Mouse (Mus musculus) cerebellum, adult 9-11 months (tissue): Measurements from ENCODE around the gene Hoxc9.

Experiments used
- DNase-seq: peaks from one replicate; pipeline ENCODE4 v3.0.0; 2022

Gene Hoxc9

DNA sequence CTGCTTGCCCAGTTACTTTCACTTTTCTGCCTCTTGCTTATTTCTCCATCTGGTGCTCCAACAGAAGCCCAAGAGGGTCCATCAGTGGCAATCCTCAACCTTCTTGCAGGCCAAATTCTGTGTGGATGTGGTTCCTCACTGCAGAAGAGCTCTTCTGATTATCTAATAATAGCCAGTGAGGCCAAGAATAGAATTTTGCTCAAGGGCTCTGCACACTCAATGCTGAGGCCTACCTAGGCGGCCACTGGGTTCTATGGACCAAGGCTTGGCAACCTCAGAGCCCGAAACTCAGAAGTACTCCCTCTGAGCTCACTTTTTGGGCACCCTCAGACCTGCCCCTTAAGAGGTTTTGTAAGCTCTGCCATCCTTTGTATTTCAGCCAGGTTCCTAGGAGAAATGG lies 25.1 kb downstream of the Hoxc9 start:
- no peak for DNase-seq

DNA sequence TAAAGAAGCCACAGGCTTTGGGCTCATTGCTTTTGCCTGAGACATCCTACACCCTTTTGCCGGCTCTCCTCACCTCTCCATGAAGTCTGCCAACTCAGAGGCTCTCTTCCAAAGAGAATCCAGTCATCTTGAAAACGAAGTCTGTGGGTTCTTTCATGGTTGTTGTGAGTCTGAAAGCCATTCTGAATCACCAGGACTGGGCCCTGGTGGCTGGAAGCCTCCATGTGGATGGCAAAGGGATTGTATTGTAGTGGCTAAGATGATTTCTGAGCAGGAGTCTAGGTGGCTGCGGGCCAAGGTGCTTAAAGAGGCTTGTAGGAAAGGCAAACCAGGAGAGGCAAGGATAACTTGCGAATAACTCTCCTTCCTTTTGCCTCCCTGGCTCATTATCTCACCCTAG lies 25.9 kb downstream of the Hoxc9 start:
- no peak for DNase-seq

DNA sequence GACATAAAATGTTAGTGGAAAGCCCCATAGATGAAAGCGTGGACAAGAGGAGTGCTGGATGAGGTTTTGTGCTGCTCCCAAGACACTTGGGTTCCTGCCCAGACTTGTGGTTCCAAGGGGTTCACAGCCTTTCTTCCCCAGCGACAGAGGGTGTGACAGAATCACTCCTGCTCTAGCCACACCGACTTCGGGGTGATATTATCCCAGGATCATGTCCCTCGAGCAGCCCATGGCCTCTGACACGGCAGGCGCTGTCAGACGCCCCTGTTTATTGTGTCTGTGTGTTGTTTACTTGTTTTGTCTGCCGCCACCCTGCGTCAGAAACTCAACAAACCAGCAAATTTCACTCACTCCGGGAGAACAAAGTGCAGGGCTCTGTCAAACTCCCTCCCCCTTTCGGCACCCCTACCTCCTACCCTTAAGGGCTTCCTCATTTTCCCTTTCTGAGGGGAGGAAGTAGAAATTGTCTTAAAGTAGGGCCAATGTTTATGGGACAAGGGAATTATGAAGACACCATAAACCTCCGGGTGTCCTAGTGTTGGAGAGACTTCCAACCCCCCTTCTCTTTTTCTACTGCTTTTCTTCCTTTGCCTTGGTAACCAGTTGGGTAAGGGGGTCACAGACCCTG lies 26.7 kb downstream of the Hoxc9 start:
- DNase-seq: no peak

DNA sequence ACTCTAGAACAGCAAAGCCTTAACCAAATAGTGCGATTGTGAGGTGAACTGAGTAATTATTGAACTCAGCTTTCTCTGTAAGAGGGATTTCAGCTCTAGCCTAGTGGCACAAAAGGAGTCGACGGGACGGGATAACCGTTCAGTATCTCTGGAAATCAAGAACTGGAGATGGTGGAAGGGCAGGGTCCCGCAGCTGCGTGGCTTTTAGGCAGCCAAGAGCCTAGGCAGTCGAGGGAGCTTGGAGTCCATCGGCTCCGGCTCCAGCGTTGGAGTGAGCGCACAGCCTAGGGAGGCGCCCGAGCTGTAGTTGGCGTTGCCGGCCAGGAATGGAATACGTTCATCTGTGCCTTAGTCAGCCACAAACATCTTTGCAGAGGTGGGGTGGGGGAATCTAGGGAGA lies 29.1 kb downstream of the Hoxc9 start:
- DNase-seq: no peak

DNA sequence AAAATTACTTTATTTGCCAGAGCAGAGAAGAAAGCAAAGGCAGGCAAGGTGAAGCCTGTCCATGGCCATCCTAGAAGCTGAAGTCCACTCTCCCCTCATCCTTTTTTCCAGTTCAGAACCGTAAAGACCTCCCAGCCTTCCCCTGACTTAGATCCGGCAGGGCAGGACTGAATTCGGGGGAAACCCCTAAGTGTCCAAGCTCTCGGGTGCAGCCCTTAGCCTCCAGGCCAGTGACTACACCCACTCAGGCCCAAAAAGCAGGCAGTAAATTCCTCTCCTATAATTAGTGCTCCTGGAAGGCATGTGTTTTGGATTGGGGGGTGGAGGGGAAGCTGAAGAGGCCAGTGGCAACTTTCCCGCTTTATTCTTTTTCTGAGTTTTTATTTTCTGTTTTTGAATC lies 29.6 kb downstream of the Hoxc9 start:
- DNase-seq: no peak

DNA sequence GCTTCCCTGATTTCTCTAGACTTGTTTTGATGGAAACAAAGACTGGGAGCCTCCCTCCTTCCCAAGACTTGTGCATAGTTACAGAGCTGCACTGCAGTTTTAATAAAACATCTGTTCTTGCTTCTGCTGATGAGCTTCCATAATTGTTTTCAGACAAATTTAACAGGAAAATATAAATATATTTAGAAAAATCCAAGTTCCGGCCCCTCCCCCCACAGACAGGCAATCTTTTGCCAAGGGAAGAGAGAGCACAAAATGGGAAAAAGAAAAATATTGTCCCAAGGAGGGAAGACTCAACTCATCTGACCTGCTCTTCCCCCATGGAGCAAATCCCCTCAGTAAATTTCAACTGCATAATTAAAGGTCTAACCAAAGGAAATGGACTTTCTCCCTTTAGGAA lies 30.1 kb downstream of the Hoxc9 start:
- no peak for DNase-seq

DNA sequence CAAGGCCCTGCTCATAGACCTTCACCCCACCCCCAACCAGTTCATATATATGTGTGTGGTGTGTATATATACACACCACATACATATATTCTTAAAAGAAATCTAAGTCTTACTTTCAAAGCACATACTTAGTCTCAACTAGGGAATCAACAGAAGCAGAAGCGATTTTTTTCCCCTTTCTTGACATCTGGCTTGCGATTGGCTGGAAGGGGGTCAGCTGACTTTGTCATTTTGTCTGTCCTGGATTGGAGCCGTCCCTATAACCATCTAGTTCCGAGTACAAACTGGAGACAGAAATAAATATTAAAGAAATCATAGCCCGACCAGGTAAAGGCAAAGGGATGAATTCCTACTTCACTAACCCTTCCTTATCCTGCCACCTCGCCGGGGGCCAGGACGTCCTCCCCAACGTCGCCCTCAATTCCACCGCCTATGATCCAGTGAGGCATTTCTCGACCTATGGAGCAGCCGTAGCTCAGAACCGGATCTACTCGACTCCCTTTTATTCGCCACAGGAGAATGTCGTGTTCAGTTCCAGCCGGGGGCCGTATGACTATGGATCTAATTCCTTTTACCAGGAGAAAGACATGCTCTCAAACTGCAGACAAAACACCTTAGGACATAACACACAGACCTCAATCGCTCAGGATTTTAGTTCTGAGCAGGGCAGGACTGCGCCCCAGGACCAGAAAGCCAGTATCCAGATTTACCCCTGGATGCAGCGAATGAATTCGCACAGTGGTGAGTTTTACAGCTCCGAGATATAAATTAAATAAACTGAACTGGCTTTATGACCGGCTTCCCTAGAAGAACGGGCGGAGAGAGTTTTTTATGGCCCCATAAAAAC lies 33.2 kb downstream of the Hoxc9 start:
- DNase-seq: no peak

DNA sequence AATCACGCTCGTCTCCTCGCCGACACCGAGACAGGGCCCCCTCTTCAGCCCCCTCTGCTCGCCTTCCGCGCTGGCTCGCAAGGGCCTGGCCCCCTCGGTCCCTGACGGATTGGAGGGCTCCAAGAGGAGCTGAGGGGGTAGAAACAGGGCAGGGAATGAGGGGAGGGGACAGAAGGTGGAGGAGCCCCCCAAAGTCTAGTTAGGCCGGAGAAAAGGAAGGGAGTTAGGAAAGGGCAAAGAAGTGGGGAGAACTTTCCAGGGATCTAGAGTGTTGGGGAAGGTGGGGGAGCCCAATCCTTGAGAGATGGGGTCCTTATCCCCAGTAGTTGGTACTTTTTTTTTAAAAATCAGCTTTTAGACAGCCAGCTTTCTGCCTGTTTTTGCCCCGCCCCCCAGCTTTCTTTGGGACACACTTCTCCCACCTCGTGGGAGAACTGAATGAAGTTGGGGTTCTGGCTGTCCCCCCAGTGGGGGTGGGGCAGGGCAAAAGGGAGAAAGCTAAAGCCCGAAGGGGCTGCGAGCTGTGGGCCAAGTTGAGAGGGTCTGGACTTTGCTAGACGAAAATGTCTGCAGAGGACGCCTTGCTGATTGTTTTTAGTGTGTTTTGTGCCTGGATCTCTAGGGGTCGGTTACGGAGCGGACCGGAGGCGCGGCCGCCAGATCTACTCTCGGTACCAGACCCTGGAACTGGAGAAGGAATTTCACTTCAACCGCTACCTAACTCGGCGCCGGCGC lies 34.0 kb downstream of the Hoxc9 start:
- DNase-seq: no peak

DNA sequence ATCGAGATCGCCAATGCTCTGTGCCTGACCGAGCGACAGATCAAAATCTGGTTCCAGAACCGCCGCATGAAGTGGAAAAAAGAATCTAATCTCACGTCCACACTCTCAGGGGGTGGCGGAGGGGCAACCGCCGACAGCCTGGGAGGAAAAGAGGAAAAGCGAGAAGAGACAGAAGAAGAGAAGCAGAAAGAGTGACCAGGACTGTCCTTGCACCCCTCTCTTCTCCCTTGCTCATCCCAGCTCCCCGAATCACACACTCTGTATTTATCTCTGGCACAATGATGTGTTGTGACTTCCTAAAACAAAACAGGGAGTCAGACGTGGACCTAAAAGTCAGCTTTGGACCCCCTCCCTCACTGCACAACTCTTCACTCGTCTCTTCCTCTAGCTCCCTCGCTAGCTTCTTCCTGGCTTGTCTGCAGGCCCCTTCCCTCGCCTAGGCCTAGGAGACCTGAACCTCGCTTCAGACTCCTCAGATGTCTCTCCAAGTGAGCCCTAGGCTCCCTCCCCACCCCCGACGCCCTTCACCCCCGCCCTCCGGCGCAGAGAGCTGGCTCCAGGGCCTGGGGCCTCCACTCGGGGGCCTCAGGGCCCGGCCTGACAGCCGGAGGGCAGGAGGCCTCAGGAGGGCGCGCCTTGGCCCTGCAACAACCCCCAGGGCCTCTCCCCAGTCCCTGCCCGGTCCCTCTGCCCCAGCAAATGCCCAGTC lies 34.8 kb downstream of the Hoxc9 start:
- DNase-seq: no peak

DNA sequence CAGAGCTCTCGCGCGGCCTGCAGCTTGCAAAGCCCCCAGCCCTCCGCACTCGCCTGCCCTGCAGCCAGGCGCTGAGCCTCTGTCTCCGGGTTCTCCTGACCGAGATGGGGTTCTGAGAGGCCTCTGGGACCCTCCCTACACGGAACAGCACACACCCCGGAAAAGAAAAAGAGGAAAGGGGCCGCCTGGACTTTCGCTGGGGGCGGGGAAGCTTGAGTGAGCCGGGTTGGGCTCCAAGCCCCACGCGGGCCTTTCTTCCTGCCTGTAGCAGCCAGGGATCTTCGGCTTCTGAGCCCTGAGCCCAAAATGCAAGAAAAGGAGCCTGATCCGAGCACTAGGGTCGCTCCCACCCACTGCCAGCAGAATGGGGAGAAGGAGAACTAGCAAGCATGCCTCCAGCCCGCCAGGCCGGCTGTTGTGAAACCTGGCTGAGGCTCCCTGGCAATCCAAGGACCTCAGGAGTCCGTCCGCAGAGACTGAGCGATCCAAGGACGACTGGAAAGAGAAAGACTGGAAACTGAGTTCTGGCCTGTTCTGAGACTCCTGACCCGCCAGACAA lies 35.8 kb downstream of the Hoxc9 start:
- DNase-seq: no peak

DNA sequence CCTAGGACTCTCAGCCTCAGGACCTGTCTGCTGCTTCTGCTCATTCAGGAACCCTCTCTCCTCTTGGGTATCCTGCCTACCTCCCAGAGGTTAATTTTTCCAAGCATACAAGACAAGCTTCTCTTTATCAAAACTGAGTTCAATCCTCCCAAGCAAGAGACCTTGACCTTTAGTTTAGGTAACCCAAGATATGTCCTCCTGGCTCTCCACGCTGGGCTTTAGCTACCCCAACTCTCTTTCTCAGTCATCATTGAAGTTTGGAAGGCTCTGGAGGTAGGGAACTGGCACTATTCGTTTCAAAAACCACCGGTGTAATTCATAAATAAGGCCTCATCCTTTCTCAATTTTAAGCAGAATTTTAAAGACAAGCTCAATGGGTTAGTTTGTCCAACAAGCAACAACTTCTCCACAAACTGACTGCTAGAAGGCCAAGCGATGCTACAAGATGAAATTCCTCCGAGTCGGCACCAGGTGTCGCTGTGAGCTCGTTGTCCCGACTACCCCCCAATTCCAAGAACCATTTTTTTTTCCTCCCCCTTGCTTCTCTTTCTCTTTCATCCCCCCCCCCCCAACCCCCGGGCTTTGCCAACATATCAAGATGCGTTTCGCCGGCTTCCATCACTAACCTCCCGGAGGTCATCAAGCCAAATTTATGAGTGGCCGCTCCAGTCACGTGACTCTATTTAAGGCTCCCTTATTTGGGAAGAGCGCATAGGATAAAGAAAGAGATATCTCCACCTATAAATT lies 37.2 kb downstream of the Hoxc9 start:
- DNase-seq: no peak

DNA sequence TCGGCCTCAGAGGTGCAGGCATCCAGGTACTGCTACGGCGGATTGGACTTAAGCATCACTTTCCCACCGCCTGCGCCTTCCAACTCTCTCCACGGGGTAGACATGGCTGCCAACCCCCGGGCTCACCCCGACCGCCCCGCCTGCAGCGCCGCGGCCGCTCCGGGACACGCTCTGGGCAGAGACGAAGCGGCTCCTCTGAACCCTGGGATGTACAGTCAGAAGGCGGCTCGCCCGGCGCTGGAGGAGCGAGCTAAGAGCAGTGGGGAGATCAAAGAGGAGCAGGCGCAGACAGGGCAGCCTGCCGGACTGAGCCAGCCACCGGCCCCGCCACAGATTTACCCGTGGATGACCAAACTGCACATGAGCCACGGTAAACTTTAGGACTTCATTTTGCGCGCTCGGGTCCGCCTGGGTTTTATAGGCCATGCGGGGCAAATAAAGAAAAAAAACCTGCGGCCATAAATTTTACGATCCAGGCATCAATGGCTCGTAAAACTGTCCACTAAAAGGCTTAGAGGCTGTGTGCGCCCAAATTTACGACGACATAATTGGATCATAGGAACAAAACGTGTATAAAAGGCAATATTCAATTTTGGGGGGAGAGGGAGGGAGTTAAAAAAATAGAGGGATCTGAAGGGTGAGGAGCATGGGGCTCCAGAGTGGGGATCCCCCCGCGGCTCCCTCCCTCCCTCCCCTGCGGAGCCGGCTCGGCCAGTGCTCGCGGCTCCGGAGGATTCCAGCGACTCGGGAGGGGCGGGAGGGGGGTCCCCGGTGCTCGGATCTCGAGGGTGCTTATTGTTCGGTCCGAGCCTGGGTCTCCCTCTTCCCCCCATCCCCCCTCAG lies 38.1 kb downstream of the Hoxc9 start:
- no peak for DNase-seq

DNA sequence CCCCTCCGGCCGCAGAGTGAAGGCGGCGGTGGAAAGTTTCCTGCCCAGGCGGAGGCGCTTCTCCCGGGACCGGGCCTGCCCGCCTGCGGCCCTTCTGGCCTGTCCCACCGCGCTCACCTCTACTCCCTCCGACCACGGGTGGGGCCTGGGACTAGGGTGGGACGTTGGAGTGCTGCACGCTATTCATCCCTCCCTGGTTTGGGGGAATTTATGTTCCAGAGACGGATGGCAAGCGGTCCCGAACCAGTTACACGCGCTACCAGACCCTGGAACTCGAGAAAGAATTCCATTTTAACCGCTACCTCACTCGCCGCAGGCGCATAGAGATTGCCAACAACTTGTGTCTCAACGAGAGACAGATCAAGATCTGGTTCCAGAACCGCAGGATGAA lies 38.8 kb downstream of the Hoxc9 start:
- no peak for DNase-seq

DNA sequence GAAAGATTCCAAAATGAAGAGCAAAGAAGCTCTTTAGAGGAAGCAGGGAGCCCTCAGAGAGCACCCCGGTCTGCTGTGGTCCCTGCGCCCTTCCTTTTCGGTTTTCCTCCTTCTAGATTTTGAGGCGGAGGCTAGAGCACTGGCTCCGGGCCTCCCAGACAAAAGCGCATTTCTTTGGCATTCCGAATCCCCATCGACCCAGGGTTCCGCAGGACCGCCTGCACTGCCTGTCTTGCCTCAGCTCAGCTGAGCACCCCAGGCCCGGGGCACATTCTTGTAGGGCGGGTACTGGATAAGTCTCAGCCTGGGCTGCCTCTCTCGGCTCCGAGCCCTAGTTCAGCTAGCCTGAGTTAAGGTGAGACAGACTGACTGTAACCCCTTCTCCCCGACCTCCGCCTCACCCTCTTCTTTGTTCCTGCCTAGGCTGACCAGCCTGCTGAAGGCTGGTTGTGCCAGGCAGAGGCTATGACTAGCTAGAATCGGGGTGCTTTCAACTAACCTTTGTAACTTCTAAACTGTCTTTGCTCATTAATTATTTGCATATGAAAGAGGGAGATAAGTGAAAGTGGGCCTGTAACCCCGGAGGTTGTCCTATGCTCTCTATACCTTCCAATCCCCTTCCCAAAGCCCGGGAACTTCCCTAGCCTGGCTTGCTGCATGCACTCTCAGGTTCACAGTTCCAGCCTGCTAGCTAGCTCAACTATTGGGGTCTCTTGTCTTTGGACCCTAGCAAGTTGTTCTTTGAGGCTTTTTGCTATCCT lies 39.3 kb downstream of the Hoxc9 start:
- no peak for DNase-seq

DNA sequence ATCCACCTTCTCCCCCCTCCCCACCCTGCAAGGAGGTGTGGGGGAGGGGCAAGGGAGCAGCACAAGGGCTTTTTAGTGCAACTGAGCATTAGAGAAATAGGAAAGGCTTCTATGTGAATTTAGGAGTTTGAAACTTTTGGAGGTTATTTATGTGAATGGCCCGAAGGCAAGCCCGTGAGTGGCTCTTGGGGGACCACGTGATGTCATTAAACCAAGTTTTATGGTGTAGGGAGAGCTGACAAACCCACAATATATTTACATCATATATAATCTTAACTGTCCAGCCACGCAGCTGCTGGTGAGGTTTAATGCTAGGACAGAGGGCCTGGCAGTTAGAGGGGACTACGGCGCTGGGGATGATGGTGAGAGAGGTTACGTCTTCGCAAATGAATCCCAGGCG lies 42.4 kb downstream of the Hoxc9 start, which contains the start of gene Hoxc4:
Gene Hoxc4, plus strand, starts transcription at position 299 of the 400 bp plus-strand sequence.
- no peak for DNase-seq

DNA sequence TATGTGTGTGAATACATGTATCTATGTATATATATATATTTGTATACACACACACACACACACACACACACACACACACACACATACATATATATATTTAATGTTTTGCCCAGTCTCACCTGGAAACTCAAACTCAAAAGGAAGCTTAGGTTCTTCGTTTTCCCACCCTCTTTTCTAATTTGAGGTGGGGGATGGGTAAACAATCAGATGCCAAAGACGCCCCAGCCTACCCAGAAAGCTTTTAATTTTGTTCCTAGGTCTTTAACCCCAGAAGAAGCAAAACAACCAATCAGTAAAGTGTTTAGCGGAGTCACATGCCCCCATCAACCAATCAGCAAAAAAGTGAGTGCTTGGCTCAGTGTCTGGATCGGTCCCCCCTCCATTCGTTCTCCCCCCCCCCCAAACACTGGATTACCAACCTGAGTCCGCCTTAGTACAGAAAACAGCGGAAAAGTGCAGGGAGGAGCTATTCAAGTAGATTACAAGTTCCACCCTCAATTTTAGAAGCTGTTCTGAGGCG lies 44.7 kb downstream of the Hoxc9 start:
- no peak for DNase-seq

DNA sequence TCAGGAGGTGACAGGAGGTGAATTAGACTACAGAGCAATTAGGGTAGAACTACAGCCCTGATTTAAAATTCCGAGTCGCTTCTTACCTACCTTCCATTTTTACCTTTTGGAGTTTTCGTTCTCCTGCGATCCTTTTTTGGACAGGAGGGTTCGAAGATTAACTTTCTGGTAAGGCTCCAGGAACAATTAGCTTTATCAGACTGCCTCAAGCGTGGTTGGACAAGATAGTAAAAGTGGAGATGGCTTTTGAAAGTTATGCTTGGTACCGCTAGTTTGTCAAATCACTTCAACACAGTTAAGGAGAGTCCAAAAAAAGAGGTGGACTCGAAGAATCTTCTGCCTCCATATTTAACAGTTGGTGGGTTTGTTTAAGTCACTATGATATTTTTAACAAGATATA lies 45.3 kb downstream of the Hoxc9 start:
- DNase-seq: no peak

DNA sequence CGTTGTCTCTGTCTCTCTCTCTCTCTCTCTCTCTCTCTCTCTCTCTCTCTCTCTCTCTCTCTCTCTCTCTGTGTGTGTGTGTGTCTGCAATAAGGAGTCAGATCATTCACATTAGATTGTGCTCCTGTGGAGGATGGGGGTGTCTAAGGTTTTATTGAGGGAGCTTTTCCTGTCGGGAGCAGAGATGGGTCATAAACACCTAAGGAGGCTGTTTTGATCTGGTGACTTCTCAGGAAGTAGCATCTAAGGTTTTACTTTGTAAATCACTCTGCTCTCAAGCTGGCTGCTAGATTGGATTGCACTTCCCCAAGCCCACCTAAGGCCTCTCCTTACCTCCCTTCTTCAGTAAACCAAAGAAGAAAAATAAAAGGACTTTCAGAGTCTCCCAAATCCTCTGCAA lies 47.9 kb downstream of the Hoxc9 start:
- no peak for DNase-seq

DNA sequence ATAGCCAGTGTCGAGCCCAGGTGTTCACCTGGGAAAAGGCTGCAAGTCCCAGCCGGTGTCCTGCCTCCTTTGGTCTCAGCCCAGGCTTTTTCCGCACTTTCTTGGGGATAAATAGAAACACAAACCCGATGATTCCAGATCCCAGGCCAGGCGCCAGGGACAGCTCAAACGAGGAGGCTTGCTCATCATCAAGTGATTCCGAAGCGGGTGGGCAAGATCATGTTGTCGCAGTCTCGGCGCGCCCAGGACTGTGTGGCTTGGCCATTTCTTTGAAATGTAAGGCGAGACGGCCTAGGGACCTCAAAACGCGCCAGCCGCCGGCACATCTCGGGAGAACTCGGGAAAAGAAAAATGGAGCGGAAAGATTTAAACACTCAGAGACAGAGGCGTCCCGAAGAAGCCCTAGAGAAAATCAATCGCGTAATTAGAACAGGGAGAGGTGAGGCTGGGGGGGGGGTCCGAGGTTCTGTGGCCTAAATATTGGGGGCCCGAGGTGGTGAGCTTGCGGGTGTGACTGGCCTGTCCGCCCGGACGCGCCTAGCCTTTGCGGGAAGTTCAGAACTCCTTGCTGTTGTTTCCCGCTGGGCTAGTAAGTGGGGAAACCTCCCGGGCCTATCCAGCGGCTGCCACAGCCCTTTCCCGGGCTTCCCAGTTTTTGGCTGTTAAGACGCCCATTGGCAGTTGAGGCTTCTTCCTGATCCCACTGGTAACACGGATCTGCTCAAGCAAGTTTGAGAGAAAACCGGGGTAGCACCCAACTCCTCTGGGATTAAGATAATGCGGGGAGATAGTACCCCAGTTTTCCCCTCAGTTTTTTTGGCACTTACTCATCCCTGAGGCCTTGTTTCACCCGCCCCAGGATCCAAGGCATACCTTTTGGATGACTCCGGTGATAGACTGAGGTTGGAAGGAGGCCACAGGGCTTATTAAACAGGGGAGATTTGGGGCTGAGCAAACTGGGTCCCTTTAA lies 51.3 kb downstream of the Hoxc9 start:
- DNase-seq: no peak
